In the genomic region with DNA sequence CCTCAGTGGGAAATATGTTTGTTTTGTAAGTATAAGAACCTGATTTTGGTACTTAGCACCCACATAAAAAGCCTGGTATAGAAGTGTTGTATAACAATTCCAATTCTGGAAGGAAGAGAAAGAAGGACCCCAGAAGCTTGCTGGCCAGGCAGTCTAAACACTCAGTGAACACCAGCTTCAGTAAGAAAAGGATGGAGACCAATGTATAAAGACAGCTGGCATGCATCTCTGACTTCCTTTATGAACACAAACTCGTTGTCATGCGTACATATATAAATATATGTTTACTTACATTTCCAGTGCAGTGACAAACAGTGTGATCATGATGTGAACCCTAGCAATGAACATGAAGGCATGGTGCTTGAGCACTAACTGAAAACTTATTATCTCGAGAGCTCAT, we compare ENCODE assay signal across 35 mouse cellular contexts.
"Had no signal": no experiment of that assay in that cellular context is flagged by ENCODE, and none has a peak within 500 bp of the region (broad histone marks: within the 10 kb centered on the region; RNA-seq: fewer than 3 reads in every experiment).

No protein-coding gene starts in this region.

- DNase-seq: heart, postnatal 10 days; heart, postnatal 14 days; heart, postnatal 36 days; heart, postnatal 4 days; kidney, adult 11 months; kidney, adult 18-20 months; kidney, adult 2 months; kidney, adult 8-10 months; kidney, adult 9 months; kidney, postnatal 10 days; kidney, postnatal 14 days; kidney, postnatal 25 days; kidney, postnatal 36 days; kidney, postnatal 4 days; layer of hippocampus, adult 9-11 months; layer of hippocampus, postnatal 36 days had no signal

- H3K4me3 ChIP-seq: heart, embryonic 10.5 days; heart, embryonic 12.5 days; heart, embryonic 13.5 days; heart, embryonic 15.5 days; hindbrain, embryonic 10.5 days; hindbrain, embryonic 12.5 days; hindbrain, embryonic 13.5 days; hindbrain, embryonic 15.5 days; intestine, embryonic 15.5 days; kidney, embryonic 15.5 days; layer of hippocampus, adult 2 months had no signal

- H3K4me2 ChIP-seq: heart, embryonic 11.5 days; heart, embryonic 12.5 days; heart, embryonic 13.5 days; heart, embryonic 15.5 days; hindbrain, embryonic 12.5 days; hindbrain, embryonic 13.5 days; hindbrain, embryonic 14.5 days; hindbrain, embryonic 15.5 days; intestine, embryonic 15.5 days; kidney, embryonic 15.5 days had no signal

- H3K36me3 ChIP-seq: heart, embryonic 10.5 days; heart, embryonic 12.5 days; heart, embryonic 13.5 days; heart, embryonic 15.5 days; hindbrain, embryonic 10.5 days; hindbrain, embryonic 12.5 days; hindbrain, embryonic 13.5 days; hindbrain, embryonic 15.5 days; intestine, embryonic 15.5 days; kidney, embryonic 15.5 days had no signal

- H3K4me1 ChIP-seq: heart, embryonic 10.5 days; heart, embryonic 12.5 days; heart, embryonic 13.5 days; heart, embryonic 15.5 days; hindbrain, embryonic 10.5 days; hindbrain, embryonic 12.5 days; hindbrain, embryonic 13.5 days; hindbrain, embryonic 15.5 days; intestine, embryonic 15.5 days; kidney, embryonic 15.5 days had no signal

- H3K27ac ChIP-seq: heart, embryonic 10.5 days; heart, embryonic 13.5 days; heart, embryonic 15.5 days; hindbrain, embryonic 10.5 days; hindbrain, embryonic 12.5 days; hindbrain, embryonic 13.5 days; hindbrain, embryonic 14.5 days; hindbrain, embryonic 15.5 days; hindbrain, postnatal 0 days; intestine, embryonic 15.5 days; kidney, embryonic 15.5 days; kidney, postnatal 0 days; layer of hippocampus, adult 2 months had no signal

- ATAC-seq: hindbrain, embryonic 16.5 days; hindbrain, postnatal 0 days; inflammation-experienced regulatory T-cells, adult 6 months; intestine, embryonic 15.5 days; intestine, embryonic 16.5 days; intestine, postnatal 0 days had no signal

- H3K9ac ChIP-seq: heart, embryonic 12.5 days; heart, embryonic 13.5 days; heart, embryonic 15.5 days; hindbrain, embryonic 12.5 days; hindbrain, embryonic 13.5 days; hindbrain, embryonic 14.5 days; hindbrain, embryonic 15.5 days; intestine, embryonic 15.5 days; kidney, embryonic 15.5 days had no signal

- H3K27me3 ChIP-seq: heart, embryonic 12.5 days; heart, embryonic 13.5 days; heart, embryonic 15.5 days; hindbrain, embryonic 12.5 days; hindbrain, embryonic 13.5 days; hindbrain, embryonic 15.5 days; intestine, embryonic 15.5 days; kidney, embryonic 15.5 days had no signal

- H3K9me3 ChIP-seq: heart, embryonic 10.5 days; heart, embryonic 12.5 days; heart, embryonic 13.5 days; heart, embryonic 15.5 days; hindbrain, embryonic 10.5 days; hindbrain, embryonic 12.5 days; hindbrain, embryonic 13.5 days; hindbrain, embryonic 15.5 days; intestine, embryonic 15.5 days; kidney, embryonic 15.5 days had no signal
